Mouse (Mus musculus) ES-Bruce4 (cell line): ENCODE measurements around the gene Podxl2. TPM values are rescaled to one million over a fixed set of nuclear protein-coding genes. Genes with fewer than 3 reads are reported as not detected.

ENCODE experiments used
- H3K27ac ChIP-seq: 2 replicates; pipeline ENCODE4 v1.5.1; 2012; ENCODE audit warnings: low read length, inconsistent platforms; ENCODE audit not compliant: insufficient read depth
- H3K27me3 ChIP-seq: 2 replicates; pipeline ENCODE4 v1.6.1; 2012; ENCODE audit warnings: mild to moderate bottlenecking, low read length, inconsistent platforms; ENCODE audit not compliant: control insufficient read depth, poor library complexity, insufficient read depth, severe bottlenecking
- H3K36me3 ChIP-seq: 2 replicates; pipeline ENCODE4 v1.6.1; 2012; ENCODE audit warnings: inconsistent platforms, mild to moderate bottlenecking, low read length, moderate library complexity; ENCODE audit not compliant: control insufficient read depth, poor library complexity, insufficient read depth, severe bottlenecking
- H3K4me1 ChIP-seq: one replicate; pipeline ENCODE4 v1.8.1; 2011; ENCODE audit warnings: low read length; ENCODE audit not compliant: control insufficient read depth, insufficient read depth
- H3K4me3 ChIP-seq: 2 replicates; pipeline ENCODE4 v1.5.1; 2011; ENCODE audit warnings: low read depth, mild to moderate bottlenecking, low read length
- H3K9ac ChIP-seq: 2 replicates; pipeline ENCODE4 v1.6.1; 2012; ENCODE audit warnings: low read depth, mild to moderate bottlenecking, inconsistent platforms; ENCODE audit not compliant: poor library complexity, severe bottlenecking
- H3K9me3 ChIP-seq: replicated peaks from 2 replicates; pipeline ENCODE4 v1.6.1; 2012; ENCODE audit warnings: mild to moderate bottlenecking, low read length, inconsistent platforms; ENCODE audit not compliant: control insufficient read depth, poor library complexity, insufficient read depth, severe bottlenecking
- CTCF ChIP-seq: IDR thresholded peaks from one replicate; pipeline ENCODE4 v1.8.1; 2011; ENCODE audit warnings: low read depth, low read length
- EP300 ChIP-seq: IDR thresholded peaks from 2 replicates; pipeline ENCODE4 v1.6.1; 2011; ENCODE audit warnings: low read depth, low read length; ENCODE audit not compliant: insufficient read depth
- POLR2A ChIP-seq: IDR thresholded peaks from one replicate; pipeline ENCODE4 v1.8.1; 2011; ENCODE audit warnings: low read length; ENCODE audit not compliant: insufficient read depth
- polyA plus RNA-seq: library from polyadenylated mRNA; stranded (reverse); fragments of >200 nt; gene quantifications from 2 replicates; pipeline ENCODE4 v1.2.4, GENCODE M21; 2011; ENCODE audit warnings: low read depth; ENCODE audit not compliant: missing spikeins, insufficient read depth, insufficient read length

The Podxl2 gene
- polyA plus RNA-seq, 1 experiment: 1.2 TPM

GRCm38 (mm10) chr6:88803051-88803450 is 71.8 kb downstream of the Podxl2 start:
- TF ChIP-seq CTCF (no peak), POLR2A (no peak), EP300 (no peak)
- Histone ChIP-seq H3K4me1 (no peaks in the 10 kb centered on the region), H3K36me3 (no peaks in the 10 kb centered on the region), H3K27ac (no peak overlapping the region), H3K9me3 (no peaks in the 10 kb centered on the region), H3K4me3 (no peak overlapping the region), H3K27me3 (no peaks in the 10 kb centered on the region), H3K9ac (no peak overlapping the region)

GRCm38 (mm10) chr6:88800735-88801134 is 74.1 kb downstream of the Podxl2 start:
- H3K9me3 ChIP-seq: no peaks in the 10 kb centered on the region
- no peaks in the 10 kb centered on the region for H3K27me3 ChIP-seq
- H3K9ac ChIP-seq: no peak overlapping the region
- no peak overlapping the region for H3K4me3 ChIP-seq
- no peaks in the 10 kb centered on the region for H3K36me3 ChIP-seq
- no peak overlapping the region for H3K27ac ChIP-seq
- H3K4me1 ChIP-seq: no peaks in the 10 kb centered on the region
- TF ChIP-seq POLR2A: no peak
- TF ChIP-seq CTCF: no peak
- TF ChIP-seq EP300: no peak

GRCm38 (mm10) chr6:88800191-88800590 is 74.7 kb downstream of the Podxl2 start:
- Histone ChIP-seq H3K27ac (no peak overlapping the region), H3K27me3 (no peaks in the 10 kb centered on the region), H3K4me1 (no peaks in the 10 kb centered on the region), H3K4me3 (no peak overlapping the region), H3K9ac (no peak overlapping the region), H3K36me3 (no peaks in the 10 kb centered on the region), H3K9me3 (no peaks in the 10 kb centered on the region)
- no peak for TF ChIP-seq CTCF
- TF ChIP-seq EP300: no peak
- TF ChIP-seq POLR2A: no peak

- Histone ChIP-seq H3K27me3 (no peaks in the 10 kb centered on the region), H3K27ac (no peak overlapping the region), H3K4me3 (no peak overlapping the region), H3K36me3 (no peaks in the 10 kb centered on the region), H3K4me1 (no peaks in the 10 kb centered on the region), H3K9ac (no peak overlapping the region), H3K9me3 (no peaks in the 10 kb centered on the region)
- TF ChIP-seq EP300: no peak
These were observed 80.3 kb downstream of the Podxl2 start for GRCm38 (mm10) chr6:88794561-88794971.

- Histone ChIP-seq H3K27ac (no peak overlapping the region), H3K4me1 (no peaks in the 10 kb centered on the region)
These were observed 81.0 kb downstream of the Podxl2 start for GRCm38 (mm10) chr6:88793872-88794271.

GRCm38 (mm10) chr6:88793243-88793642 is 81.6 kb downstream of the Podxl2 start:
- Histone ChIP-seq H3K4me1 (no peaks in the 10 kb centered on the region), H3K36me3 (no peaks in the 10 kb centered on the region), H3K27ac (no peak overlapping the region), H3K9ac (no peak overlapping the region), H3K4me3 (no peak overlapping the region), H3K9me3 (no peaks in the 10 kb centered on the region), H3K27me3 (no peaks in the 10 kb centered on the region)
- TF ChIP-seq CTCF (no peak), POLR2A (no peak), EP300 (no peak)

More at GRCm38 (mm10) chr6:88793872-88794271, 81.0 kb downstream of the Podxl2 start:
- Histone ChIP-seq H3K9me3 (no peaks in the 10 kb centered on the region), H3K4me3 (no peak overlapping the region), H3K9ac (no peak overlapping the region), H3K27me3 (no peaks in the 10 kb centered on the region), H3K36me3 (no peaks in the 10 kb centered on the region)
- TF ChIP-seq EP300 (no peak), POLR2A (no peak), CTCF (no peak)

Other genes starting within 250 kb of the Podxl2 start
- not detected in 2 replicates for gene Kbtbd12, start 237.1 kb downstream of the Podxl2 start, polyA plus RNA-seq
- gene Mgll, start 150.6 kb downstream of the Podxl2 start, polyA plus RNA-seq: 2.9 and 3.4 TPM in 2 replicates
- gene Abtb1, start 33.1 kb downstream of the Podxl2 start, polyA plus RNA-seq: 16.7 and 18.3 TPM in 2 replicates
- 117 and 120 TPM in 2 replicates for gene Mcm2, start 23.7 kb upstream of the Podxl2 start, polyA plus RNA-seq
- gene Tpra1, start 27.2 kb upstream of the Podxl2 start, polyA plus RNA-seq: 17.4 and 24.2 TPM in 2 replicates